Mouse (Mus musculus) retina, adult 2 months (tissue): ENCODE results near the gene Nek6.
A peak's percentile ranks its signal among the peaks of the same experiment; 100 is the strongest.

ENCODE experiments used
- DNase-seq: peaks from one replicate; pipeline ENCODE4 v3.0.0-alpha.2; 2012; ENCODE audit warnings: low read depth, low spot score

The Nek6 gene

DNA sequence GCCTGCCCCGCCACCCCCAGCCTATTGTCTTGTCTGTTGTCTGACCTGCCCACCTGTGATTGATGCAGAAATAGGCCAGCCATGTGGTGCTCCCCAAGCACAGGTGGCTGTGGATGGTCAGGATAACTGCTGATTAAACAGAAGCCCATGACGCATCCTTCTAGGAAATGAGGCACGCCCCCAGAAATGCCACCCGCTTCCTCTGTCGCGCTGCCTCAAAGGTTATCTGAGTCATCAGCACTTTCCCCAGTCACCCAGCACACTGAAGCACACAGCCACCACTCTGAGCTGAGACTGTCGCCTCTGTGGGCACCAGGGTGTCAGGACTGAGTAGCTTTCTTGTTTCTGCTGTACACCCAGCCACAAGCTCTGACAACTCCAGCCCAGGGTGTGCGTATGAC lies 24.9 kb downstream of the Nek6 start:
- DNase-seq: no peak

DNA sequence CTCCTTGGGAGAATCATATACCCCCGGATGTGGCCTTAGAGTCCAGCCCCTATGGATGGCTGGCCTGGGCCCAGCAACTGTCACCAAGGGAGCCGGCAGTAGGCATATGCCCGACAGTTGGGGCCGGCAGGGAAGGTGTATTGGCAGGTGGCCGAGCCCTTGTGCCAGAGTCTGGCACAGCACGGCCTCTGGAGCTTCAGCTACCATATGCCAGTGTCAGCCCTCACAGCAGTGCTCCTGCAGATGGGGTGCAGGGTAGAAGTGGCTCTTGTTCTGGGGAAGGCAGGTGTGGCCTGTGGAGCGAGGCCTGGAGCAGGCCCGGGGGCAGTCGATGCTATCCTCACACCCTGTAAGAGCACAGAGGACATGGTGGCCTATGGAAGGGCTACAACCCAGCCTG lies 28.2 kb downstream of the Nek6 start:
- DNase-seq: no peak

DNA sequence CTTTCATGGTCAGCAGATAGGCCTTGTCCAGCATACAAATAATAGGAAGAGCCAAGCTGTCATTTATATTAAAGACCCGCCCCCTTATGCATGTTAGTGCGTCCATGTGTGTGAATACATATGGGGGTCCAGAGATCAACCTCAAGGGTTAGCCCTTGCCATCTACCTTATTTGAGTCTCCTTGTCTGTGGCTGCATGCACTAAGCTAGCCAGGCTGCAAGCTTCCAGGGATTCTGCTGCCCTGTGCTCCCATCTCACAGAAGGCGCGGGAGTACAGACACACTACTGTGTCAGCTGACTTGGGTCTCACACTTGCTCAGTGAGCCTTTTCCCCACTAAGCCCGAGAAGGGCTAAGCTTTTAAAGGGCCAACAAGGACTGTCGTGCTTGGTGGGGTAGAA lies 29.2 kb downstream of the Nek6 start:
- DNase-seq: no peak

DNA sequence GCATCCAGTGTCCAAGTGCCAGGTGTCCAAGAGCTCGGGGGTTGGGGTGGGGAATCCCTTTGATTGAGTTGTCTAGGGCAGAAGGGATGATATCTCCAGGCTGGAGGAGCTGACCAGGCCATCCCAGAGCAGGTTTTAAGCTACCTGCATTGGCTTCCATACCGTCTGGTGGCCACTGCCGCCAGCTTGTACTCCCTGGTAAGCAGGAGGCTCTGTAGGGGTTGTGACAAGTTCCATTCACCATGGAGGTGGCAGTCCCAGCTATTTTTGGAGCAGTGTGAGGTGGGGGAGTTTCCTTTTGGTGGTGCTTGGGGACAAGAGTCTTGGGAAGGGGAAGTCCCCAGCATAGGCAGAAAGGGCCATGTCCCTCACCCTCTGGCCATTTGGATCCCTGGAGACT lies 29.7 kb downstream of the Nek6 start:
- no peak for DNase-seq

DNA sequence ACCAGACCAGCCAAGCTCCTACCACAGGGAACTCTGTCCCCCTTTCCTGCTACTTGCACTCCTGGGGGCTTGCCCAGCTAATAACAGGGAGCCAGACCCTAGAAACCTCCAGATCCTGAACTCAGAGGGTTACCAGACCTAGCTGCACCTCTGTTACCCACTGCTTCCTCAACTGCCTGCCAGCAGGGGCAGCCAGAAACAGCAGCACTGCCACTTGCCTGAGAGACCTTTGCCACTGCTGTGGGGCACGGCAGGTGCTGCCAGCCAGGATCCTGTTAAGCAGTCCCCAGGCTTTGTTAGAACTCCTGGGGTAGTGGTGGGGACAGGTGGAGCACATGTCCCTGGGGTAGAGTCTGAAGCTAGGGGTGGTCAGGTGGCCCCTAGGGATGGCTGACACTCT lies 30.1 kb downstream of the Nek6 start:
- no peak for DNase-seq

DNA sequence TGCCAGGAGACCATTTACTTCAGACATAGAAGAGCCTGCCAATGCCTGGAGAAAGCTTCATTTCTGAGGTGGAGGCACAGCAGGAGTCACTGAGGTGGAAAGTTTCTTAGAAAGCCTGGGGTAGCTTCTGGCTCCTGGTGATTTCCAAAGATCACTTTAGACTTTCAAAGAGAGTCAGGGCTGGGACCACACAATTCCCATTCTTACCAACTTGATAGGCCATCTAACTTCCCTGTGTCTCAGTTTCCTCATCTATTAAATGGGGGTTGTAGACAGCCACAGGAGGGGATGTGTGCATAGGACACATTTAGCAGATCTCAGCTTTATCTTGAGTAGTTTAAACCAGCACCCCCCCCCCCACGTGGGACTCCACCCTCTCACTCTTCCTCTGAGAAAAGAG lies 30.9 kb downstream of the Nek6 start:
- DNase-seq: no peak

DNA sequence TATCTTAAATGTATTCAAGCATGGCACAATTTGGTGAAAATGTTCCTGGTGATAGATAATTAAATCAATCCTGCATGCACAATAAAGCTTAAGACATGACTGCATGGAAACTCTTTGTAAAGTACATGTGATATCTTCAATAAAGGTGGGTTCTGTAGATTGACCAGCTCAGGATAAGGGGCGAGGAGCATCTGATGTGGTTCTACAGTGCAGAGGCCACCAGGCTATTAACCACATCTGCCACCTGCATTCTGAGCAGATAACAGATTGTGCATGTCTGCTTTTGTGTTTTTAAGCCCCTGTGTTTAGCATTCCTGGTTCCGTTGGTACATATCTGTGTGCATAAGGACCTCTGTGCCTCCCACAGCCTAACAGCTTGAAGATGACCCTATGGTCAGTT lies 31.7 kb downstream of the Nek6 start:
- no peak for DNase-seq

DNA sequence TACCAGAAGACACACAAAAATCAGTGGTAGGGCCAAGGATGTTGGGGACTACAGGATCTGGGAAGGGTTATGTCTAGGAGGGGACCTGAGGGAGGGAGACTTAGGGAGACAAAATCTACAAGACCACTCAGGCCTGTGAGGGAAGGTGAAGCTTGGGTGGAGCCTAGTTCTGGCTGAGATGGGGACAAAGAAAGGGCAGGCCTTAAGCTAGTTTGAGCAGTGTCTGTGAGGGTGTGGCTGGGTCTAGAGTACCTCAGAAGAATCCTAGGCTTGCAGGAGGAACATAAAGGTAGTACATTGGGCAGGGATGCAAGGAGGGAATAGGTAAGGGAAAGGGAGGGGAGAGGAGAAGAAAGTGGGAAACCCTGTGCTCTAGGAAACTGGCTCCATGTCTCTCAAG lies 32.9 kb downstream of the Nek6 start:
- DNase-seq: no peak

DNA sequence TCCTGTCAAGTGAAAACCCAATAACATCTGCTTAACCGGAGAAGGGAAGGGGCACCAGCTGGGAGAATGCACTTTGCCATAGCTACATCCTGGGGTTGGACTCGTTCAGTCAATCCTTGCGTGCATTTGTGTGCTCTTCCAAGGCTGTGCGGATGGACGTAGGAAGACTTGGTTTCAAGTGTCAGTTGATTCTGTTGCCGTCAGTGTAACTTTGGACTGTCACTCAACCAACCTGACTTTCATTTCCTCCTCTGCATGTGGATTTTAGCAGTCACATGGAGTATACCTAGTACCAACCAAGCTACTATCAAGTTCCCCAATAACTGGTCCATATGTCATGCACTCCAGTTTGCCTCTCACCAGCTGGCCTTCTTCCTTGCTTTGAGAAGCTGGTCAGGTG lies 33.5 kb downstream of the Nek6 start:
- no peak for DNase-seq

DNA sequence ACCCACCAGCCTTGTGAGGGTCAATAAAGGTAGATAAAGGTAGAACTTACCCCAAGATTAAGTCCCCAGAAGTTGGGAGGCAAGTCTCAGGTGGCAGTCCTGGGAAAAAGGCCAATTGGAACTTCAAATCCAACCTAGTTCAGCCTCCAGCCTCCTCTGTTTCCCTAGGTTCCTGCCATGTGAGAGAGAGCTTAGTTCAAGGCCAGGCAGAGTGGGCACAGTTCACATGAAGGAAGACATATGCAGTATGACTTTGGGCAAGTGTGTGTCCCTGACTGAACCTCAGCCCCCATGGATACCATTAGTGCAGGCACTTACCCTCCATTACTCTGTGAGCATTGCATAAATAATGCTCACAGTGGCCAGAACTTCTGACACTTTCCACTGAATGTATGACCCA lies 34.3 kb downstream of the Nek6 start:
- DNase-seq: no peak

DNA sequence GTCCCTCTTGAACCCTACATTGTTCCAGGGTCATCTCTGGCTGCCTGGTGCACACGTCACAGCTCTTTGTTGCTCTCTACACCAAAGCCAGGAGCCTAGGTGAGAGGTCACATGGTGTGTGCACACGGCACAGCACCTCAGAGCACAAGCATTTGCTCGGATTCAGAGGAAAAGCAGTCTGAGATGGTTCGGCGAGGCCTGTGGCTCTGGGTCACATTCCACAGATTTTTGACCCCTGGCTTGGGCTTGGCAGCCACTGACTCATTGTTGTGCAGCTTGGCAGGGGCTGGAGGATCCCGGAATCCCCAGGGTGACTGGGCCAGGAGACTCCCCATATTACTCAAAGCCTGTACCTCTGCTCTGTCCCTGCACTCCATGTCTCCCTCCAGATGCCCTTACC lies 34.8 kb downstream of the Nek6 start:
- DNase-seq: no peak

DNA sequence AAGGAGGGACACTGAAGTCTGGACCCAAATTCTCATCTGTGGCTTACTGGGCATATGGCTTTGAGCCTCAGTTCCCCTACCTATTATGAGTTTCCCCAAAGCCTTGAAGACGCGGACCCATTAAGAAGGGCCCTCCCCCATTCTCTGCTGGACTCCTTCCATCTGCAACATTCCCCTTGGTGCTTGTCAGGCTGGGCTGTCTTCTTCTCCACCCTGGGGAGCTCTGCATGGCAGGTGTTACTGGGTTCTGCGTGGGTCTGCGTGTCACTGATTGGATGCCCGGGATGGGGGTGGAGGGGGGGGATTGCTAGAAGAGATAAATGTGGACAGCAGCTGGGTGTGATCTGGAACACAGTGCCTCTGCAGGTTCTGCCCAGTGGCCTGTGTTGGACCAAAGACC lies 35.3 kb downstream of the Nek6 start:
- no peak for DNase-seq

DNA sequence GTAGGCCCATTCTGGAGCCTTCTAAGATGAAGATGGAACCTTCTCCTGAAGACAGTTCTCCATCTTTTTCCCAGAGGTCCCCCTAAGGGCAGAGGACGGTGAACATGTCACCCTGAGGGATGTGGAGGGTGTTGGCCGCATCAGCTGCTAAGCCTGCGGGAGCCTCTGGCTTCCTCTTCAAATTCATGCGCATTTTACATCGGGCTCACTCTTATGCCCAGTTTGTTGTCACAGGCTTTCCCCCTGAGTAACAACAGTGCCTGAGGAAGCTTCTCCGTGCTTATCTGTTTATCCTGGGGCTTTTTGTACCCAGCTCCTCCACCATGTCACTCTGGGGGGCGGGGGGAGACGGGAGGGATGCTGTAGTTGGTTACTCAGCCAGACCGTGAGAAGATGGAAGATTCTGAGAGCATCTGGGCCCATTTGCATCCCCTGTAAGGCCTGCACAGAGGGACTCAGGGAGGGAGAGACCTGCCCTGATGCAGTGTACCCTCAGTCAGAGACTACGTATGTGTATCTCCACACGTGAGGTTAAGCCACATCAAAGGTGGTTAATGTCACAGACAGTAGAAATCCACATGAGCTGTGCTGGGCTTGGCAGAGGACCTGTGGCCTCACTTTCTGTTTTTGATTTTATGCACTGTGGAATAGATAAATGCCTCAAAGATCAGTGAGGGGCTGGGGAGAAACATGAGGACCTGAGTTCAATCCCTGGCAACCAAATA lies 36.5 kb downstream of the Nek6 start:
- DNase-seq: no peak

DNA sequence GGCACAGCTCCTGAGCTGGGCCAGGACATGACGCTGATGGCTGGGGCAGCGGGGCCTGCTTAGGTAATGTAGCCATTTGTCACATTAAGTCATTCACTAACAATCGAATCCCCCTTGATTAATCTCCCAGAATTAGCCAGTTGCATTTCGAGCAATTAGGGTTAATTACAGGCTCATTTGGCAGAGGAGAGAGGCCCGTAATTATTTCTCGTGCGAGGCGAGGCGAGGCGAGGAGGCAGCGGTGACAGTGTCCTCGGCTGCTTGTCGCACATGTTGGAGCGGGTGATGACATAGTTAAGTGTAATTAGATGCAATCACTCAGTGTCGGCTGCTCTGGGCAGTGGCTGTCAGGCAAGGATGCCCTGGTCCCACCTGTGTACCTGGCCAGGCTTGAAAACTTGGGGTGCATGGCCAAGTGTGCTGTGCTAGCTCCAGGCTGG lies 40.6 kb downstream of the Nek6 start:
- no peak for DNase-seq

DNA sequence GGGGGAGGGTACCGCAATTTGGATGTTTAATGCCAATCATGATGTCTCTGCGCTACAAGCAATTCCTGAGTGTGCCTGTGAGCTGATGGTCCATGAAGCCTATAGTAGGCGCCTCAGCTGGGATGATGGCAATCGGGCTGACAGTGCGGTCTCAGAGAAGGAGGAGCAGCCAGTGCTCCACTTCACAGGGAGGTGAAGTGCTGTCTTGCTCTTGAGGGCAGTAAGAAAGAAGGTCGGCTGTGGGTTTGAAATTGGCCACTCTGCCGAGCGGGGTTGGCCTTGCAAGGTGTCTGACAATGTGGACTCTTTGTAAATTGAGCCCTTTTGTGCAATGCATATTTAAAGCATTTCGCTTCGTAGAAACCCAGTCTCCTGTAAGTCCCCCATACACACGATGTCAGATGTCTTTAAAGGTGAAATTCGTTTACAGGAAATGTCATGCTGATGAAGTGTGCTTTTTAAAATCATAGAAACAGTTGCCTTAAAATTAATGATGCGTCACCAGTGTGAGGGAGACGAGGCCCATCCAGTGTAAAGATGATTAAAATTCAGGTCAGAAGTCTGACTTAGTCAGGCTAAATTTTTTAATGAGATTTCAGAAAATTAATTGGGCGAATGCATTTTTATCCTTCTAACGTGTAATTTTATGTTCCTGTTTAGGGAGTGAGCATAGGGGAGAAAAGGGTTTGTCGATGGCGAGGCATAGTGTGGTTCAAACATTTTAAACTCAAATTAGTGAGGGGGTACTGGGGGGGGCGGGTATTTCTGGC lies 43.0 kb downstream of the Nek6 start:
- DNase-seq: no peak

DNA sequence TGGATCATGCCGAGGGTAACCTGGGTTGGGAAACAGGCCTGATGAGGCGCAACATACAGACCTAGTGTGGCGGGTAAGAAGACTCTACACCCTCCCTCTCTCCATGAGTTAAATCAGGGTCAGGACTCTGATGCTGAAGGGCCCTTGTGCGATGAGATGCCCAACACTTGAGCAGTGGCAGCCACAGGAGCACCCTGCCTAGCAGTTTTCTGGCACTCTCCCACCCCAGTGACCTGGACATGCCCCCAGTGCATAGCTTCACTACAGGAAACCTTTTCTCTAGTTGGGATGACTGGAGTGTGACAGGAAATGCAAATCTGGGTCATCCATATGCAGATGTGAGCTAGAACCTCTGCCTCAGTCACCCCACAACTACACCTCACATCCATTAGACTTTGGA lies 44.2 kb downstream of the Nek6 start:
- DNase-seq: no peak

DNA sequence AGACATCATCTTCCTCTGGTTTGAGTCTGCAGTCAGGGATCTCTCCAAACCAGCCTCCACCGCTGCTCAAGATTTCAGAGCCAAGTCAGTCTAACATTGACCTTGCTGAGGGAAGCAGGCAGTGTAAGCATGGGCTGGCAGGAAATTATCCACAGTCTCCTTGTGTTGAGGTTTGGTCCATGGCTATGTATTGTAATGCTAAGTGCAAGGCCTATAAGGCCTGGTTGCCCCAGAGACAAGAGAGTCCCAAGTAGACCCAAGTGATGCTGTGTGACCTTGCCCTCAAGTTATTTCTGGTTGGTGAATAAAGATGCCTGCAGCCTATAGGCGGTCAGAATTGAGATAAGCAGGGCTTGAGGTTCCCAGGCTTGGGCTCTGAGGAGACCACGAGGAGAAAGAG lies 45.3 kb downstream of the Nek6 start:
- no peak for DNase-seq

DNA sequence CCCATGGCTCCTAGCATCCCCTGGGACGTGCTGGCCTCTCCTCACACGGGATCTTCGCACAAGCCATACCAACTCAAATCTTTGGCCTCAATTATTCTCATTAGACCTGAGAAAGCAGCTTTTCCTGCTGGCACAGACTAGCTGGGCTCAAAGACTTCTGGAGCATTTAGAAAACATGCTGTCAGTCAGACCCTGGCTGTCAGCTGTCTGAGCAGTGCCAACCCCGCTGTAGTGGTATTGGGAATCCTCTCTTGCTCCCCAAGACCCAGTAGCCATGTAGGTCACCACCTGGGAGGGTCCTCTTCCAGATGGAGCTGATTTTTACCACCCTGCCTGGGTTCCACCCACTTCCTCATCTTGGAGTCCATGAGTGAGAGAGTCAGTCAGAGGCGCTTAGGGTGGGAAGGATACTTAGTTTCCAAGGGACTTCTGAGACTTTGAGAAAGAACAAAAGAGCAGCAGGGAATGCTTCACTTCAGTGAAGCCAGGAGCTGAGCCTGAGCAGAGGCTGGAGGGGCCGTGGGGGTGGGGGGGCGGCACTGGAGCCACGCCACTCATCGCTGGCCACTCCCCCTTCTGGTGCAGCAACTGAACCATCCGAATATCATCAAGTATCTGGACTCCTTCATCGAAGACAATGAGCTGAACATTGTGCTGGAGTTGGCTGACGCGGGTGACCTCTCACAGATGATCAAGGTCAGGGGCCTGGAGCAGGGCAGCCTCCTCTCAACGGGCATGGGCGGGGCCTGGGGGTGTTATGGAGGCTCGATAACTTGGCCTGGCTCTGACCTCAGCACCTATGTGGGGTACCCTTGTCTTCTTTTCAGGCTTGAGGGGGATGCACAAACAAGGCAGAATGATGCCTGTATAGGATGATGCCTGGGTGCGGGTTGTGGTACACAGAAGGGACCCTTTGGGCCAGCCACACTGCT lies 49.1 kb downstream of the Nek6 start:
- DNase-seq: no peak

DNA sequence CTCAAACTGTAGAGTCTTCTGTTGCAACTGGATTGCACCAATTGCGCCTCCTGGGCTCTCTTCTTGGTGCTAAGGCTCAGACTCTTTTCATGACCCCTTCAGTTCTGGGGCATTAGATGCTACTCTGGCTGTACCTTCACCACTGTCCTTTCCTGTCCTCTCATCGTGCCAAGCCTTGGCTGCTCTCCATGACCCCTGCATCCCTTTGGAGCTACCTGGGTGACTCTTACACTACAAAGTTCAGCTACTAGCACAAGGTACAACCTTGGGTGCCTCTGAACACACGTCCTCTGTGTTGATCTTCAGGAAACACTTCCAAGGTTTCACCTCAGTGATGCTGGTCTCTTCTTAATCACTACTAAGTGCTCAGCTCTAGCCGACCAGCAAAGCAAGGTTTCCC lies 51.2 kb downstream of the Nek6 start:
- no peak for DNase-seq

DNA sequence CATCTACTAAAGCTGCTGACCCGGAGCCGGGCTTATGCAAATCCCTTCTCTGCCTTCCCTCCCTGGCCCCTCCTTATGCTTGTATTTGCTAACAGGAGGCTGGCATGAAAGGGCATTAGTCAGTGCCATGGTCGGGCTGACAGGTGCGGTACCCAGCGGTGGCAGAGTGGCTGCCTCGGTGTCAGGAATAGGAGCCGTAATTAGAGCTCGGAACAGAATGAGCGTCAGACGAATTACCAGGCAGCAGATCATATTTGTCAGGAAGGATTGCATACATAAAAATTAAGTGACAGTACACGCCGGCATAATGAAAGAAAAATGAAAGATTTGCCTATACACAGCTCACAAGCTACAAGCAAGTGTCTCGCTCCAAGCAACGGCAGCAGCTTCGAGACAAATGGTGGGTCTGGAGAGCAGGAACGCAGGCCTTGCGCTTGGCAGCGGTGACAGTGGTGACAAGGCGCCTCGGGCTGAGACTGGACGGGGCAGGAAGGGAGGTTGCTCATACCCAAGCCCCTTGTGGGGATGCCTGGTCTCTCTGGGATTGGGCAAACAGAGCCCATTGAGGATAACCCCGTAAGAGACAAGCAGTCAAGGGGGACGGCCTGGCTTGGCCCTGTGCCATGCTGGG lies 60.6 kb downstream of the Nek6 start:
- peak; percentile 78 for DNase-seq

DNA sequence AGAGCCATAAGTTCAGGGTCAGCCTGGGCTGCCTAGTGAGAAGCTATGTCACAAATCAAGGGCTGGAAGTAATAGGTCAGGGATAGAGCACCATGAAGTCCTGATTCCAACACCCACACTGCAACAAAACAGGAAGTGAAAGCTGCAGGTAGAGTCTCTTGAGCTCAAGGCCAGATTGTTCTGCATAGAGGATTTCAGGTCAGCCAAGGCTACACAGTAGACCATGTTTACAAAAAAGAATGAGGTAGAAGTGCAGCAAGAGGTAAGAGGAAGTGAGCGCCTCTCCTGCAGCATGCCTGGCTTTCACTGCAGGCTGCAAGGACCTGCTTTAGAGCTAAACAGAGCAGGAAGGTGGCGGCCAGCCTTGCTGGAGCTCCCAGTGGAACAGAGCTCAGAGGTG lies 63.3 kb downstream of the Nek6 start:
- DNase-seq: no peak
